Mouse (Mus musculus) heart, embryonic 12.5 days (tissue): ENCODE data around the gene Sptan1. TPM values are rescaled to one million over a fixed set of nuclear protein-coding genes. Genes with fewer than 3 reads are reported as not detected.

ENCODE experiments used
- ATAC-seq: fragments of 200-750 bp; cut with Nextera tagmentation; 2 replicates; pipeline ENCODE4 v1.8.0; 2017; ENCODE audit warnings: moderate TSS enrichment, moderate library complexity; ENCODE audit not compliant: insufficient number of reproducible peaks, low FRiP score
- H3K27ac ChIP-seq: fragments of 300-500 bp; sonication (generic); 2 replicates; pipeline ENCODE4 v1.5.1; 2016; ENCODE audit warnings: mild to moderate bottlenecking, moderate library complexity; ENCODE audit not compliant: poor library complexity, severe bottlenecking
- H3K27me3 ChIP-seq: fragments of 300-500 bp; sonication (generic); replicated peaks from 2 replicates; pipeline ENCODE4 v1.6.1; 2016; ENCODE audit warnings: mild to moderate bottlenecking, moderate library complexity
- H3K36me3 ChIP-seq: fragments of 300-500 bp; sonication (generic); 2 replicates; pipeline ENCODE4 v1.6.1; 2016; ENCODE audit warnings: mild to moderate bottlenecking, moderate library complexity
- H3K4me1 ChIP-seq: fragments of 300-500 bp; sonication (generic); replicated peaks from 2 replicates; pipeline ENCODE4 v1.6.1; 2016; ENCODE audit warnings: mild to moderate bottlenecking
- H3K4me2 ChIP-seq: fragments of 300-500 bp; sonication (generic); 2 replicates; pipeline ENCODE4 v1.6.1; 2016; ENCODE audit warnings: mild to moderate bottlenecking, moderate library complexity
- H3K4me3 ChIP-seq: fragments of 300-500 bp; sonication (generic); 2 replicates; pipeline ENCODE4 v1.5.1; 2016; ENCODE audit warnings: mild to moderate bottlenecking
- H3K9ac ChIP-seq: fragments of 300-500 bp; sonication (generic); 2 replicates; pipeline ENCODE4 v1.6.1; 2016; ENCODE audit warnings: mild to moderate bottlenecking, moderate library complexity
- H3K9me3 ChIP-seq: fragments of 300-500 bp; sonication (generic); replicated peaks from 2 replicates; pipeline ENCODE4 v1.6.1; 2016; ENCODE audit warnings: mild to moderate bottlenecking, moderate library complexity
- WGBS: fragments of 180-500 bp; shearing (Covaris S2); methylation state at CpG from one replicate; pipeline ENCODE4 v1.1.7; 2016; 5-methylcytosine and 5-hydroxymethylcytosine counted together
- polyA plus RNA-seq: library from polyadenylated mRNA; unstranded; fragments of >200 nt; fragmentation: Nextera tagmentation; extraction: Ambion mirVana; gene quantifications from 2 replicates; pipeline ENCODE4 v1.2.1, GENCODE M21; 2016

The Sptan1 gene
- polyA plus RNA-seq, 1 experiment from 2014 or later = 124 TPM

DNA sequence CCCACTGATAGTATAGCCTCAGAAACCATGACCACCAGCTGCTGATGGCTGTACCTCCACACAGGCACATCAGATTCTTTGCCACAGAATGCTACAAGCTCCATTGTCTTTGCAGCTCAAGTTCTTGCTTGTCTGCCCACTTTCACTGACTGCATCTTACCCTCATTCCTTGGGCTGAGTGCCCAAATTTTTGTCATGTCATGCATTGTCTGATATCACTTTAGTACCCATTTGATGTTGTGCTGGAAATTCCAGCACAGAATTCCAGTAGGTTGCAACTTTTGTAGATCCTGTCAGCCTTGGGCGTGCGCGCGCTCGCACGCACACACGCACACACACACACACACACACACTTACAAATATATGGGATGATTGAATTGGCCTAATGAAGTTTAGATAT is 4.1 kb upstream of the Sptan1 start:
- no peaks in the 10 kb centered on the region for H3K9me3 ChIP-seq
- H3K4me3 ChIP-seq = no peak overlapping the region
- no peak overlapping the region for H3K4me2 ChIP-seq
- no peak overlapping the region for H3K9ac ChIP-seq
- H3K36me3 ChIP-seq = peaks cover 37% of the 10 kb centered on the region
- no peak overlapping the region for H3K27ac ChIP-seq
- H3K27me3 ChIP-seq = no peaks in the 10 kb centered on the region
- WGBS = 96% methylated on average over 7 of the region's 7 CpGs
- H3K4me1 ChIP-seq = peaks cover 13% of the 10 kb centered on the region
- no peak for ATAC-seq

DNA sequence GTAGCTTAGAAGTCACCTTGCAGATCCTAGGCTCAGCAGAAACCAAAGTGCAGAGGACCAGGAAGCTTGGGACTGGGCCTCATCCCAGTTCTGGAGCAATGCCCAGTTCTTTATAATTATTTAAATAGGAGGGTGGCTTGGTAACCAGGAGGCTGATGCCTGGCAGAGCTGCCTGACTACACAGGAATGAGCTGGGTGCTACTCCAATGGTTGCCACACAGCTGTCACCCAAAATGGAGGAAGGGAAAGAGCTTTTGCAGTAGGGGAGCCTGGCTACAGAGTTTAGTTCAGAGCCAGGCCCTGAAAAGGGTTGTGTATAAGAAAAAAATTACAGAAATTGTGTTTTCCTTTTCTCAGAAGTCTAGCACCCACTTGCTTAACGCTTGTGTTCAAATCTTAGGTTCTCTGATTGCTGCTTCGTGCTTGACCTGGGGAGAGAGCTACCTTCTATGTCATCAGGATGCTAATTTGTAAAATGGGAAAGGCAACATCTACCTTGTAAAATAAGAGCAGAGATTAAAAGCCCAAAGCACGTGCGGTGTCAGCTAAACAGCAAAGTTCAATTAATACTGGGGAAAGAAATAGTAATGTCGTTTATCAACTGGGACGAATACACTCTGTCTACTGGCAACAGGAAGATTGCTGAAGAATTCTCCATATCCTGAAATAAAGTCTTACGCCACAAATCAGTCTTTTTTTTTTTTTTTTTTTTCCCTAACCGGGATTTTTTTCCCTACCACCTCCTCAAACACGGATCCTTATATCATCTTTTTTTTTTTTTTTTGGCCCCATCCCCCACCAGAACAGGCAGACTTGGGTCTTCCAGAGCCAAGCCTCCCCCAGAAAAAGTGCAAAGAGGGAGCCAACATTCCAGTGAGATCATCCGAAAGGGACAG is 758 bp upstream of the Sptan1 start:
- Histone ChIP-seq H3K4me3 (peak overlapping the region; percentile 98), H3K4me1 (peaks cover 35% of the 10 kb centered on the region), H3K9ac (peak overlapping the region; percentile 99), H3K4me2 (peak overlapping the region; percentile 79), H3K27me3 (no peaks in the 10 kb centered on the region), H3K27ac (peak overlapping the region; percentile 94), H3K9me3 (no peaks in the 10 kb centered on the region), H3K36me3 (peaks cover 24% of the 10 kb centered on the region)
- no peak for ATAC-seq
- 18% methylated on average over 10 of the region's 10 CpGs for WGBS

DNA sequence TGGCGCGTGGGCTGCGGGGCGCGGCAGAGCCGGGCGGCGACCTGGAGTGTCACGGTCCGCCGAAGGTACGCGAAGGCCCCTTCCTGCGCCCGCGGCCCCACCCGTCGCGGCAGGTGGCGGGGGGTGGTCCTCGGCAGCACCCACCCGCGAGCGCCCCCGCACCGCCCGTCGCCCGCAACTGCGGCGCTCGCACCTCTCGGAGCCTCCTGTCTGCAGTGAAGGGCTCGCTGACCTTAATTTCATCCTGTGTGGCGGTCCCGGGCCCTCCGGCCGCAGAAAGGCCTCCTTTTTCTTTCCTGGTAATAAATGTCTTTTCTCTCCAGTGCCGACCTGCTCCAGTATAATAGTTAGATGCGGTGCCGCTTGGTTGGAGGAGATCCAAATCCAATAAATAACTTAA is 546 bp downstream of the Sptan1 start:
- H3K4me1 ChIP-seq = peaks cover 45% of the 10 kb centered on the region
- ATAC-seq = peak; percentile 37; the same call in 1 of the 2 replicates
- WGBS = under 1% methylated on average over 41 of the region's 41 CpGs

DNA sequence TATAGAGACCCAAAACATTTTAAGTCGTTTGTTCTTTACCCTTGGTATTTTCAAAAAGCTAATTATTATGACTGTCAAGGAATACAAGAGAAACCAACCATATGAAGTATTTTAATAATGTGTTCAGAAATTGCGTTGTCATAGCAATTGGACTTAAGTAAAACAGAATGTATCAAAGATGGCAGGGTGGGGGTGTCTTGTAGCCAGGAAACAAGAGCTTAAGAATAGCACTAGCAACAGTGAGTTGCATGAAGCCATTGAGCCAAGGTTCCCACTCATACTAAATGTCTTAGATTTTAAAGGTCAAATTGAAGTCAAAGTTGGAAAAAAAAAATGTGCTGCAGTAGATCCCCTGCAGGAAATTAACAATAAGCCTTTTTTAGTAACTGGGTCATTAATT is 1.5 kb downstream of the Sptan1 start:
- Histone ChIP-seq H3K36me3 (peaks cover 25% of the 10 kb centered on the region), H3K4me3 (peak overlapping the region; percentile 98), H3K9me3 (no peaks in the 10 kb centered on the region), H3K27ac (peak overlapping the region; percentile 89), H3K27me3 (no peaks in the 10 kb centered on the region), H3K4me2 (peak overlapping the region; percentile 79), H3K9ac (peak overlapping the region; percentile 99), H3K4me1 (peaks cover 50% of the 10 kb centered on the region)
- ATAC-seq = no peak
- WGBS = 67% methylated on average over 2 of the region's 2 CpGs

More for the DNA sequence above, 546 bp downstream of the Sptan1 start:
- Histone ChIP-seq H3K9ac (peak overlapping the region; percentile 99), H3K4me3 (peak overlapping the region; percentile 98), H3K9me3 (no peaks in the 10 kb centered on the region), H3K36me3 (peaks cover 25% of the 10 kb centered on the region), H3K4me2 (peak overlapping the region; percentile 79), H3K27me3 (no peaks in the 10 kb centered on the region), H3K27ac (peak overlapping the region; percentile 94)

DNA sequence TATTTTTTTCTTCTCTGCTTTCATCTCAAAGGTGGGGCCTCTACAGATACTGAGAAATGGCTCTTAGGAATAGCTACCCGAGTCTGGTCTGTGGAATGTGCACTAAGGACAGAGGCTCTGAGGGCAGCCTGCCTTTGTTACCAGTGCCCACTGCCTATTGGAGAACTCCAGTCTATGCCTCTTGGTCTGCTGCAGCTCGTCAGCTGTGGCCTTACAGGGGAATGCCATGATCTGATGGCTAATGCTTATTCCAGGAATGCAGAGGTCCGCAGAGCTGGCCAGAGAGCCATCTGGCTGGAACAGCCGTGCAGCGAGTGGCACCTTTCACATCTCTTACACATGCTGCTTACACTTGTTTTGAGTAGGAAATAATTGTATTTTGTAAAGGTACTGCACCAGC is 2.4 kb downstream of the Sptan1 start:
- 28% methylated on average over 5 of the region's 5 CpGs for WGBS
- peak overlapping the region; percentile 98 for H3K4me3 ChIP-seq
- ATAC-seq = no peak
- H3K27me3 ChIP-seq = no peaks in the 10 kb centered on the region
- H3K27ac ChIP-seq = peak overlapping the region; percentile 89
- H3K4me1 ChIP-seq = peaks cover 57% of the 10 kb centered on the region
- no peaks in the 10 kb centered on the region for H3K9me3 ChIP-seq
- H3K36me3 ChIP-seq = peaks cover 25% of the 10 kb centered on the region
- H3K4me2 ChIP-seq = peak overlapping the region; percentile 79
- peak overlapping the region; percentile 56; the same call in 1 of the 2 replicates for H3K9ac ChIP-seq

DNA sequence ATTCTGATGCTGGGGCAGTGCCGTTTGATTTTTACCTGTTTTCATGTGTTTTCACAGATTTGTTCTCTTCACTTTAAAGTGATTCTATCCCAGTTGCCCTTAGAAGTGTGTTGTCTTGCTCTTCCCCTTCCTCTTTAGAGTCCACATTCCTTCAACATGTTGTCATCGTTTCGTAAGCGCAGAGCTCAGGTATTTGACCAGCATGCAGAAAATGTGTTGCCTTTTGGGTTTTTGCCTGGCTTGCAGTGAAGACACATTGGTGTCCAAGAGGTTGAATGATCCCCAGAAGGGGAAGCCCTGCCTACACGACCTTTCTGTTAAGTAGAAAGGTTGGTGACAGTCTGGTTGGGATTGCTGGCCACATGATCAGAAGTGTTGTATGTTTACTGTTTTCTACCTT is 3.3 kb downstream of the Sptan1 start:
- Histone ChIP-seq H3K4me3 (no peak overlapping the region), H3K36me3 (peaks cover 28% of the 10 kb centered on the region), H3K9me3 (no peaks in the 10 kb centered on the region), H3K27ac (peak overlapping the region; percentile 89; the same call in 1 of the 2 replicates), H3K4me2 (peak overlapping the region; percentile 38), H3K9ac (0 out of 2 replicates have a peak overlapping the region, but pooled peaks have one; percentile 30), H3K27me3 (no peaks in the 10 kb centered on the region), H3K4me1 (peaks cover 59% of the 10 kb centered on the region)
- ATAC-seq = no peak
- WGBS = 24% methylated on average over 5 of the region's 5 CpGs

DNA sequence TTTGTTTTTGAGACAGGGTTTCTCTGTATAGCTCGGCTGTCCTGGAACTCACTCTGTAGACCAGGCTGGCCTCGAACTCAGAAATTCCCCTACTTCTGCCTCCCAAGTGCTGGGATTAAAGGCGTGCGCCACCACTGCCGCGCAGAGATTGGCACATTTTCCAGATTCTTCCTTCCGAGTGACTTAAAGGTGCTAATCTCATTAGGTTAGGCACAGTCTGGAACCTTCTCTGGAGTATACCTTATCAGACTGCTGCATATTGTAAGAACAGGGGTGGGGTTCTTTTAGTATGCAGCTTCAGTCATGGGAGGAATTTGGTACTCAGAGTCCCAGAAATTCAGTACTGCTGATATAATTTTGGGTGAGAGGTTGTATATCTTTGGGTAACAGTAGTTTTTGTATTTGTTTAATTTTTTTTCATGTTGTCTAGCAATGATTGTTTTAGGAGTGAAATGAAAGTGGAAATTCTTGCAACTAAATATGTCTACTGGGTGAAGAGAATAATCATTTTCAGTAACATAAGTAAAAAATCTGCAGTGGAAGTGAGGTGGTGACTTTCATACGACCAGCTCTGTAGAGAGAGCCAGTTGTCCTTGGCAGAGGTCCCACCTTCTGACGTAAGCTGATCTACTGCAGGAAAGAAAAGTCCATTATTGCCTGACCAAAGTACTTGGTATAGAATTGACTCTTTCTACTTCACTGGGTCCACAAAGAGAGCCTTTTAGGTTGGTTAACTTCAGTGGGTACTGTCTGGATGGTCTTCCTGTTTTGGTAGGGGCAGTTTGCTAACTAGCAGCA is 6.7 kb downstream of the Sptan1 start:
- ATAC-seq = peak; percentile 60; the same call in 1 of the 2 replicates
- no peaks in the 10 kb centered on the region for H3K27me3 ChIP-seq

DNA sequence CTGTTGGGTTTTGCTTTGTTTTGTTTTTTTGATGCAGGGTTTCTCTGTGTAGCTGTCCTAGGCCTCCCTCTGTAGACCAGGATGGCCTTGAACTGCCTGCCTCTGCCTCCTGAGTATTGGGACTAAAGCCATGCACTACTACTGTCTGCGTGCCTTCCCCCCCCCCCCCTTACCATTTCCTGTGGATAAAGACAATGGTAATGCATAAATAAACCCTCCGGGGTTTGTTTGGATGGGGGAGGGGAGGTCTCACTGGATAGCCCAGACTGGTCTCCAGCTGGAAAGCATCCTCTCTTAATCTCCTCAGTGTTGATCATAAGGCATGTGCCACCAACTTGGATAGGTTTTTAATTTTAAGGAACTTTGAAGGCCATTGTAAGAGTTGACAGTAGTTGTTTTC is 8.2 kb downstream of the Sptan1 start:
- no peak overlapping the region for H3K4me3 ChIP-seq
- 31% methylated on average over 2 of the region's 2 CpGs for WGBS
- H3K4me2 ChIP-seq = no peak overlapping the region
- peaks cover 36% of the 10 kb centered on the region for H3K4me1 ChIP-seq
- H3K9ac ChIP-seq = no peak overlapping the region
- H3K36me3 ChIP-seq = peaks cover 42% of the 10 kb centered on the region
- no peaks in the 10 kb centered on the region for H3K27me3 ChIP-seq
- peak; percentile 57; the same call in 1 of the 2 replicates for ATAC-seq
- H3K9me3 ChIP-seq = no peaks in the 10 kb centered on the region
- H3K27ac ChIP-seq = no peak overlapping the region; the same call in 1 of the 2 replicates

More for the DNA sequence above, 6.7 kb downstream of the Sptan1 start:
- 33% methylated on average over 9 of the region's 9 CpGs for WGBS
- peak overlapping the region; percentile 22 for H3K4me2 ChIP-seq
- H3K36me3 ChIP-seq = peaks cover 44% of the 10 kb centered on the region
- no peak overlapping the region for H3K4me3 ChIP-seq
- no peaks in the 10 kb centered on the region for H3K9me3 ChIP-seq
- H3K27ac ChIP-seq = peak overlapping the region; percentile 80
- peaks cover 50% of the 10 kb centered on the region for H3K4me1 ChIP-seq
- H3K9ac ChIP-seq = no peak overlapping the region

DNA sequence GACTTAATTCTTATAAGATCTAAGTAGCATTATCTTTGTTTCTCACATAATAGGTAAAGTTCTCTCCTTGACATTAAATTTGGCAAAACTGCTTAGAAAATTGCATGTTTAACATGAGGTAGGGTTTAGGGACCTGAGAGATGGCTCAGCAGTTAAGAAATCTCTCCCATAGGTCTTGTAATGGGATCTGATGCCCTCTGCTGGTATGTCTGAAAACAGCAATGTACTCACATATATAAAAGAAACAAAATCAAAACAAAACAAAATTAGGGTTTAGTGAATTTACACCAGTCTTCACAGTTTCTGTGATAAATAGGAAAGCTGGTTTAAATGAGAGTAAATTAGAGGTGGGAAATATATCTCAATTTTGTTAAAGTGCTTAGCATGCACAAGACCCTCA is 11.9 kb downstream of the Sptan1 start:
- Histone ChIP-seq H3K27me3 (no peaks in the 10 kb centered on the region), H3K27ac (no peak overlapping the region), H3K4me2 (no peak overlapping the region), H3K36me3 (peaks cover 61% of the 10 kb centered on the region), H3K9ac (no peak overlapping the region), H3K4me1 (peaks cover 11% of the 10 kb centered on the region), H3K9me3 (no peaks in the 10 kb centered on the region), H3K4me3 (no peak overlapping the region)
- ATAC-seq = no peak

DNA sequence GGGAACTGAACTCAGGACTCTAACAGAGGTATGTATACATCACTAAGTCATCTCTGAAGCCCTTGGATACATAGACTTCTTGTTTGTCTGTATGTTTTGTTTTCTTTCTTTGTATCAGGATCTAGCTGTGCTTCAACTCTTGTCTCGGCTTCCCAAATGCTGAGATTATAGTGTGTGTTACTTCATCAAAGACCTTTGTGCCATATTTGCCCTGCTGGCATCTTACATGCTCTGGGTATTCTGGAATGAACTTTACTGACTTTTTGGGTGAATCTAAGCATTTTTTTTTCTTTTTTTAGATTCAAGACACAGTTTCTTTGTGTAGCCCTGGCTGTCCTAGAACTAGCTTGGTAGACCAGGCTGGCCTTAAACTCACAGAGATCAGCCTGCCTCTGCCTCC is 15.3 kb downstream of the Sptan1 start:
- H3K4me2 ChIP-seq = no peak overlapping the region
- peaks cover 84% of the 10 kb centered on the region for H3K36me3 ChIP-seq
- no peaks in the 10 kb centered on the region for H3K27me3 ChIP-seq
- no peak overlapping the region for H3K9ac ChIP-seq
- ATAC-seq = no peak
- no peaks in the 10 kb centered on the region for H3K9me3 ChIP-seq
- no peak overlapping the region for H3K4me3 ChIP-seq
- no peaks in the 10 kb centered on the region for H3K4me1 ChIP-seq
- H3K27ac ChIP-seq = no peak overlapping the region
- 86% methylated on average over 1 of the region's 1 CpGs for WGBS

DNA sequence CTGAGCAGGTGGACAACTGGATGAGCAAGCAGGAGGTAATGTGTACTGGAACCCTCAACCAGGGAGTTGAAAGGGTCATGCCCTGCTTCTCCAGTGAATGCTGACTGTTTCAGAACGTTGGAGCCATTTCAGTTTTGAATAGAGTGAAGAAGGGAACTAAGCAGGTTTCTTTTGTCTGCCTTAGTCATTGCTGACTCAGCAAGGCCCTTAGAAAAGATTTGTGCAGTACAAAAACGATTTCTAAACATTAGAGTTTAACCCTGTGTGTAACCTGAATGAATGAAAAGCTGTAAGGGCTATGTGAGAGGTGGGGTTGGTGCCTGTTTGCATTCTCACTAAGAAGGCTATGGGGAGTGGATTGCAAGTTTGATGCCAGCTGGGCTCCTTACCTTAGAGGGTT is 26.6 kb downstream of the Sptan1 start:
- WGBS = 59% methylated on average over 2 of the region's 2 CpGs
- peaks cover 98% of the 10 kb centered on the region for H3K36me3 ChIP-seq

More for the DNA sequence above, 26.6 kb downstream of the Sptan1 start:
- Histone ChIP-seq H3K4me1 (no peaks in the 10 kb centered on the region), H3K9me3 (no peaks in the 10 kb centered on the region), H3K27me3 (no peaks in the 10 kb centered on the region), H3K4me2 (no peak overlapping the region), H3K9ac (no peak overlapping the region), H3K27ac (no peak overlapping the region), H3K4me3 (no peak overlapping the region)
- ATAC-seq = no peak
